Mouse (Mus musculus) WW6 (cell line): ENCODE results near the gene Banp.

ENCODE experiments used
- DNase-seq: peaks from one replicate; pipeline ENCODE4 v3.0.0-alpha.2; 2013; ENCODE audit warnings: low read depth, low spot score

Gene Banp

DNA sequence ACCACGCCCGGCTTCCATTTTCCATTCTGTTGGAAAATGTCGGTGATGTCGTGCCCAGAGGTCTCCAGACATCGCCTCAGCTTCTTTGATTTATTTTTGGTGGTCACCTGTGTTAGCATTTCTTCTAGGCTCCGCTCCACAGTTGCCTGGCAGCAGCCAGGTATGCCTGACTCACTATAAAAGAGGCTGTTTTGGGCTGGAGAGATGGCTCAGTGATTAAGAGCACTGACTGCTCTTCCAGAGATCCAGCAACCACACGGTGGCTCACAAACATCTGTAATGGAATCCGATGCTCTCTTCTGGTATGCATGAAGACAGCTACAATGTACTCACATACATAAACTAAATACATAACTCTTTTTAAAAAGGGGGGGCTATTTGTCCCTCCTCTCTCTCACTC, 23.3 kb upstream of the Banp start:
- no peak for DNase-seq

DNA sequence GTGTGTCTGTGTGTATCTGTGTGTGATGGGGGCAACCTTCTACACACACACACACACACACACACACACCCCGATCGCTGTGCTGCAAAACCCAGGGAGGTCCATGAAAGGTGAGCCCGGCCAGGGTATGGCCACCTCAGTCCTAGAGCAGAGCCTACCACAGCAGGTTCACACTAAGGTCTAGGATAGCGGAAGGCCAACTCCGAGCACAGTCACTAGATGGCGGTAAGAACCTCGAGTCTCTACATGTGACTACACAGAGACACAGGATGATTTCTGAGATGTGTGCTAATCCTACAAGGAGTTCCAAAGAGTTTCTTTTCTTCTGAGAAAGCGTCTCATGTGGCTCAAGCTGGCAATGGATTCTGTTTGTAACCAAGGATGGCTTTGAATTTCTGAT, 22.2 kb upstream of the Banp start:
- DNase-seq, result no peak

DNA sequence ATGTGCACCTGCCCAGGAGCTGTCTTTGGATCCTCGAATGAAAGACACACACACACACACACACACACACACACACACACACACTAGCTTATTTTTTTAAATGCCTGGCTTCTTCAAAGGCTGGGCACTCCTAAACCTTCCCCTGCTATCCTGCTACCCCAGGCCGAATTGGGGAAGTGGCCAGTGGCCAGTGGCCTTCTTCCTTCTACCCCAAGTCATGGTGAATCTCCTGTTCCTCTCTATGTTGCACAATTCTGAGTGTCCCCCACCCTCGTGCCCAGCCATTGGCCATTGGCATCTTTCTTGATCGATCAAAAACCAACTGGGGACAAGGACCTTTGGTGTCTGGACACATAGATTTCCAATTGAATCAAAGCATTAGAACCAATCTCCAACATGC, 19.5 kb upstream of the Banp start:
- DNase-seq, result no peak

GRCm38 (mm10) chr8:121931571-121931970, 18.0 kb upstream of the Banp start:
- DNase-seq, result no peak

GRCm38 (mm10) chr8:121932026-121932667, 17.4 kb upstream of the Banp start:
- DNase-seq, result no peak

DNA sequence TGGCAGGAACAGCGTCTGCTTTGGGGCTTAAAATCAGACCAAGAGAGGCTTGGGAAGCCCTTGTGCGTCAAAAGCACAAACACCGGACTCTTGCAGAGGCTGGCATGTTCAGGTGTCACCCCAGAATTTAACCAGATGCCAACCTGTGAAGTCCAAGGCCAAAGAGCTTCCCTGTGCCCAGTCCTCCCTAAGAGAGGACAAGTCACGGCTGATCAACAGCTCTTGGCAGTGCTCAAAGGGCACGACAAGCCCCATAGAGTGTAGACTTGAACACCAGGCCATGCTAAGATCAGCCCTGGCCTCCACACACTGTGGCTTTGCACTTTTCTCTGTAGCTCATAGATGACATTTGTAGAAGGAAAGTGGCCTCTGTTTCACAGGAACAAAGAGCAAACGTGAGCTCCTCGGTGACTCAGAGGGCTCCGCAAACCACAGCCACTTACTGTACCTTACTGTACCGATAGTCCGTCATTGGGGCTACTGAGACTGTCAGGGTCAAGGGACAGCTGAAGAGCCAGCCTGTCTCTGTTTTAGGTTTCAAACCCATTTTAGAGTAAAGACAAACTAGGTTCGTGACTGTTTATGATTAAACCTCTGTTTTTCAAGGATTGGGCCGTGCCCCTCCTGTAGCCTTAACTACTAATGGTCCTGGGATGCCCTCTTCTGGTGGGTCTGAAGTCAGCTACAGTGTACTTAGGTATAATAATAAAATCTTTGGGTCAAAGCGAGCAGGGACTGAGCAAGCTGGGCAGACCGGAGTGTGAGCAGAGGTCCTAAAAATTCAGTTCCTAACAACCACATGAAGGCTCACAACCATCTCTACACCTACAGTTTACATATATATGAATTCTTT, 16.7 kb upstream of the Banp start:
- DNase-seq, result no peak

DNA sequence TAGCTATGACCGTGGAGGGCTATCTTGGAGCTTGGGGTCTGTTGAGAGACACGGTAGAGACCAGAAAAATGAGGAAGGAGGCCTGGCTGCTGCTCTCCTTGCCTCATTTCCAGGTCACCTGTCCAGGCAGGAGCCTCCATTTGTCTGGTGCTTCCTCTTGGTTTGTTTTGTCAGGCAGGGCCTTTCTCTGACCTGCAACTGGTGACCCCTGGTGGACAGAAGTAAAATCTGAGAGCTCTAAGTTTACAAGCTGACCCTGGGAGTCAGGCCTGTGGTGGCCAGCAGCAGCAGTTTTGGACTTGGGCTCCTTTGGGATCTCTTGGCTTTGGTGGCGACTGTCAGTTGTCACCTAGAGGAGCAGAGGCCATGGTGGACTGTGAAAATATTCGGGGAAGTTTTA, 15.0 kb upstream of the Banp start:
- DNase-seq, result no peak

DNA sequence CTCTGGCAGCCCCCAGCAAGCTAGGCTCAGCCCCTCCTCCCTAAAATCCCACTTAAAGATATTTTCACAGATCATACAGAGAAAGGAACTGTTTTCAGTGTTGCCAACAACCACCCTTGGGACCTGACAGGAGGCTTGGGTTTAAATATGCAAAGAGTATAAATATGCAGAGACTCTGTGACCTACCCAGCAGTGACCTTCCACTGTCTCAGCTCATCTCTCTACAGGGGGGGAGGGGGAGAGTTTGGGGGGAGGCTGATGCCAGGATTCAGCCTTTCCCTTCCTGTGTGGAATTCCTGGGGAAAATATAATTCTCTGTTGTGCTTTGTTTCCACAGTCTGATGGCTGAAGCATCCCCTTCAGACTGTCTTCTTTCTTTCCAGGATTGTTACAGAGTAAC, 14.6 kb upstream of the Banp start:
- no peak for DNase-seq

GRCm38 (mm10) chr8:121935341-121936294, 13.9 kb upstream of the Banp start:
- no peak for DNase-seq

GRCm38 (mm10) chr8:121936391-121936790, 13.2 kb upstream of the Banp start:
- DNase-seq, result no peak

DNA sequence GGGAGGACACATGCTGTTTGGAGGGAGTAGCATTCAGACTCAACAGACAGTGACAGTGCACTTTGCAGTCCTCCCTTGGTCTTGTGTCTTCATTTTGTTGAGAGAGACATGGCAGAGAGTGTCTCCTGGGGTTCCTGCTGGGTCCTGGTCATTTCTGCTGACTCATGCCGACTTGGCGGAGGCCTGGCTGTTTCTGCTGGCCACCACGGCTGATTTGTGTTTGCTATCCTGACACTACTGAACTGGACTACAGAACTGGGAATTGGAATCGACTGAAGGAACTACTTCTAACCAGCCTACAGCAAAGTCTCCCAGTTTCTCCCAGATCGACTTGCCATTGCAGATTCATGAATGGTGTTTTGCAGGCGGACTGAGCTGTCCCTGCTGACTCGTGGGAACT, 10.8 kb upstream of the Banp start:
- no peak for DNase-seq

- DNase-seq, result no peak
These were observed 6.5 kb upstream of the Banp start for GRCm38 (mm10) chr8:121943057-121943540.

- no peak for DNase-seq
These were observed 5.8 kb upstream of the Banp start for GRCm38 (mm10) chr8:121943716-121944115.

- no peak for DNase-seq
These were observed 4.7 kb upstream of the Banp start, which contains the start of gene Car5a for GRCm38 (mm10) chr8:121944831-121945230. Gene Car5a (minus strand): TSS chr8:121944904.

DNA sequence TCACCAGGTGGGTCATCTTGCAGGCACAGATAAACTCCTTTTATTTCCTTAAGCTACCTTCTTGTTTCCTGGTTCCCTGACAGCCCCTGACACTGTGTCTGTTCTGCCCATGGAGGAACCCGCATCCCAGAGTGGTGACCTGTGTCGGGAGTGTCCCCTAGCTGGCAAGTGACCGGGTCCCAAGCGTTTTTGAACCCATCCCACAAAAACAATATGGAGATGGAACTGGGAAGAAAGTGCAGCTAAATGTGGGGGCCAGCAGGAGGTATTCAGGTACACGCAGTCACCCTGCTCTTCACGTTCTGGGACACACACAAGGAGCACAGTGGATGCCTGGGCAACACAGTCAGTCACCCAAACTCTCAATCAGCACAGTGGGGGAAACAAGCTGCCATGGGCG, 3.2 kb upstream of the Banp start:
- no peak for DNase-seq

DNA sequence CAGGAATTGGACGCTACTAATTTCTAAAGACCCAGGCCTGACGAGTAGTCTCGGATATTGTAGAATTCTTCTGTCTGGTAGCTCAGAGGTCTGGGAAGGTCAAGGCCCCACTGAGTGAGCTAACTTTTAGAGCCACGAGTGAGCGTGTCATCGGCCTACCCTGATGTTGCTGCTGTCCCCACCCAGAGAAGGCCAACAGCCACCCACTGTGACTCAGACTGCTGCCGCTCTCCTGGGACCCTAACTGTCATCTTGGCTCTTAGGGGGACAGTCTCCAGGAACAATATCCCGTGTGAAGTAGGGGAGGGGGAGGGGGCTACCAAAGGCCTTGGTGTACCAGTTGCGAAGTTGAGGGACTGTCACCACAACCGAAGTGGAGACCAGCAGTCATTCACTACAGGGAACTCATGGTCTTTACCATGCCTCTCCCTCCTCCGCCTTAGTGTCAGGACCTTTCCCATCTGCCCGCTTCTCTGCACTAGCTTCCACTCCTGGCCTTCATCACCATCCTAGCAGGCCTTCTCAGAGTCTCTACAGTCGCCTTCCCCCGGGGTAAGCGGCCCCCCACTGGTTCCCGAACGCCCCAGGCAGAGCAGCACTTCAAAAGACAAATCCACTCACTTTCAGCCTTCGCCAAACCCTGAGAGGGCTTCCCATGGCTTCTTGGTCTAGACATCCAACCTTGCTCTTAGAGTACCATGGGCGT, 2.4 kb upstream of the Banp start:
- DNase-seq, result no peak

DNA sequence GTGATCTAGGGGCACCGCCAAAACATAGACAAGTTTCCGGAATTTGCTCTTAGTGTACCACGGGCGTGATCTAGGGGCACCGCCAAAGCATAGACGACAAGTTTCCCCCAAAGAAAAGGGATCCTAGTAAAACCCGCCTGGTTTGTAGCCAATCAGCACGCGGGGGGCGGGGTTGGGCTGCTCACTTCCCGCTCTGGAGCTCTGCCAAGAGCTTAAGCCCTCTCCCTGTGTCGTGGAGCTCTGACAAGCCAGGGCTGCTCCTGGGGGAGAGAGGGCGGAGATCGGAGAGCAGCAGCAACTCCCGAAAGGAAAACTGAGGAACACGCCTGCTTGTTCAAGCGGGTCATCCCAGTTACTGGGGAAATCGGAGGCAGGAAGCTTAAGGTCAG, 1.8 kb upstream of the Banp start:
- DNase-seq, result peak; percentile 90

DNA sequence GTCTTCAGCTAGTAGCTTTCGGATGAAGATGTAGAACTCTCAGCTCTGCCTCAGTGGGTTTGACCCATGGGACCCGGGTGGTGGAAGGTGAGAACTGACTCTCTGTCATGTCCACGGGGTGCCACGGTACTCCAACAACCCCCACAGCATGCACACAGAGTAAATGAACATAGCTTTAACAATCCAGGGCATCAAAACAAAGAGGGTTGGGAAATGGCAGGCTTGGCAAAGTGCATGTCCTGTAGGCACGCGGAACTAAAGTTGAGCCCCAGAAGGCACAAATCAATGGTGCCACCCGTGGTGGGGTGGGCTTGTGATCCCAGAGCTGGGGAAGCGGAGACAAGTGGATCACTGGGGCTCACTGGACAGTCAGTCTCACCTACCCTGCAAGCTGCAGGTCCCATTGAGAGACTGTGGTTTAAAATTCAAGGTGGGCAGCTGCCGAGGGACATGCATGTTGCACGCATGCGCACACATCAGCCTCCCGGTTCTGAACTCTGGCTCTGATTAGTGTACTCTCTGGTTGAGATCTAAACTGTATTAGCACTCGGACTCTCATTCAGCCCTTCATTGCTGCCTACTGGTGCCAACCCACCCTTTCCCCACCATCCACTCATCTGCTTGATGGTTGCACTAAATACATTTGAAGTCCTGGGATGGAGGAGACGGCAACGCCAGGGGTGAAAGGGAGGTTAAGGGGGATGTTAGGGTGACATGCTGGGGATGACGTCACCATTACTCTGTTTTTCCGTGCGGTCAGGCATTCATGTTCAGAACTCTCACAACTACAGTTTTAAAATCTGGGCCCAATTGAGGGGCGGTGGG, 1.0 kb upstream of the Banp start:
- no peak for DNase-seq

GRCm38 (mm10) chr8:121949941-121950748, 595 bp downstream of the Banp start:
- DNase-seq, result peak; percentile 99
